Mouse (Mus musculus): ENCODE measurements around the gene Gm44502. TPM values are rescaled to one million over a fixed set of nuclear protein-coding genes. Genes with fewer than 3 reads are reported as not detected.

The Gm44502 gene
- polyA plus RNA-seq, 1 experiment from 2014 or later, result not detected

- Histone ChIP-seq H3K9ac (no peak overlapping the region), H3K27me3 (replicated peaks) (no peaks in the 10 kb centered on the region), H3K9me3 (replicated peaks) (no peaks in the 10 kb centered on the region), H3K27ac (no peak overlapping the region), H3K4me3 (no peak overlapping the region), H3K4me2 (no peak overlapping the region), H3K4me1 (peaks cover 41% of the 10 kb centered on the region), H3K36me3 (peaks cover 28% of the 10 kb centered on the region)
- ATAC-seq, result no peak
- WGBS (ENCODE audit: insufficient replicate concordance), result 85% methylated on average over 10 of the region's 10 CpGs
Measured at GRCm38 (mm10) chr15:89426716-89427115, 2.8 kb downstream of the Gm44502 start.

GRCm38 (mm10) chr15:89425711-89426121 lies 3.8 kb downstream of the Gm44502 start, which contains the start of gene Cpt1b:
Gene Cpt1b (minus strand): TSS chr15:89425863.
- no peak for ATAC-seq
- no peaks in the 10 kb centered on the region for H3K27me3 ChIP-seq (replicated peaks)
- H3K9ac ChIP-seq, result peak within 1 kb of the TSS; percentile 1
- H3K27ac ChIP-seq, result peak within 1 kb of the TSS; percentile 25
- 58% methylated on average over 6 of the region's 6 CpGs for WGBS (ENCODE audit: insufficient replicate concordance)
- H3K9me3 ChIP-seq (replicated peaks), result no peaks in the 10 kb centered on the region
- H3K36me3 ChIP-seq, result peaks cover 28% of the 10 kb centered on the region
- H3K4me3 ChIP-seq, result peak within 1 kb of the TSS; percentile 23
- peaks cover 32% of the 10 kb centered on the region for H3K4me1 ChIP-seq
- H3K4me2 ChIP-seq, result peak within 1 kb of the TSS; percentile 45

- Histone ChIP-seq H3K27me3 (replicated peaks) (no peaks in the 10 kb centered on the region), H3K36me3 (peaks cover 37% of the 10 kb centered on the region), H3K9ac (no peak overlapping the region), H3K27ac (no peak overlapping the region), H3K4me1 (peaks cover 26% of the 10 kb centered on the region), H3K9me3 (replicated peaks) (no peaks in the 10 kb centered on the region), H3K4me3 (no peak overlapping the region), H3K4me2 (no peak overlapping the region)
- no peak for ATAC-seq
- WGBS (ENCODE audit: insufficient replicate concordance), result 74% methylated on average over 8 of the region's 8 CpGs
Measured at GRCm38 (mm10) chr15:89424621-89425020, 4.9 kb downstream of the Gm44502 start.

- Histone ChIP-seq H3K9me3 (replicated peaks) (no peaks in the 10 kb centered on the region), H3K27ac (no peak overlapping the region), H3K9ac (no peak overlapping the region), H3K4me3 (no peak overlapping the region), H3K36me3 (peaks cover 45% of the 10 kb centered on the region), H3K4me2 (no peak overlapping the region), H3K27me3 (replicated peaks) (no peaks in the 10 kb centered on the region), H3K4me1 (peaks cover 14% of the 10 kb centered on the region)
- WGBS (ENCODE audit: insufficient replicate concordance), result 89% methylated on average over 9 of the region's 9 CpGs
- no peak for ATAC-seq
Measured at GRCm38 (mm10) chr15:89421938-89422337, 7.6 kb downstream of the Gm44502 start.

GRCm38 (mm10) chr15:89415282-89415681 lies 14.2 kb downstream of the Gm44502 start:
- no peak overlapping the region for H3K27ac ChIP-seq
- H3K36me3 ChIP-seq, result peaks cover 29% of the 10 kb centered on the region
- ATAC-seq, result no peak
- H3K9ac ChIP-seq, result no peak overlapping the region
- 73% methylated on average over 8 of the region's 8 CpGs for WGBS (ENCODE audit: insufficient replicate concordance)
- no peak overlapping the region for H3K4me3 ChIP-seq
- H3K4me1 ChIP-seq, result no peaks in the 10 kb centered on the region
- H3K9me3 ChIP-seq (replicated peaks), result no peaks in the 10 kb centered on the region
- H3K4me2 ChIP-seq, result no peak overlapping the region
- H3K27me3 ChIP-seq (replicated peaks), result no peaks in the 10 kb centered on the region

GRCm38 (mm10) chr15:89410118-89410517 lies 19.4 kb downstream of the Gm44502 start, which contains the start of gene Syce3:
Gene Syce3 (minus strand): TSS chr15:89410503.
- H3K4me2 ChIP-seq, result no peak within 1 kb of the TSS
- H3K36me3 ChIP-seq, result no peaks in the 10 kb centered on the region
- no peaks in the 10 kb centered on the region for H3K4me1 ChIP-seq
- H3K9ac ChIP-seq, result no peak within 1 kb of the TSS
- peak; percentile 37 for ATAC-seq
- 71% methylated on average over 24 of the region's 24 CpGs for WGBS (ENCODE audit: insufficient replicate concordance)
- 0 out of 2 replicates have a peak, but pooled peaks cover 5% of the 10 kb centered on the region for H3K9me3 ChIP-seq (replicated peaks)
- H3K4me3 ChIP-seq, result no peak within 1 kb of the TSS
- H3K27me3 ChIP-seq (replicated peaks), result no peaks in the 10 kb centered on the region
- H3K27ac ChIP-seq, result no peak within 1 kb of the TSS

- no peak overlapping the region for H3K9ac ChIP-seq
- H3K4me1 ChIP-seq, result no peaks in the 10 kb centered on the region
- no peaks in the 10 kb centered on the region for H3K27me3 ChIP-seq (replicated peaks)
- H3K27ac ChIP-seq, result no peak overlapping the region
- ATAC-seq, result no peak
- H3K4me3 ChIP-seq, result no peak overlapping the region
- H3K36me3 ChIP-seq, result no peaks in the 10 kb centered on the region
- no peak overlapping the region for H3K4me2 ChIP-seq
- 0 out of 2 replicates have a peak, but pooled peaks cover 5% of the 10 kb centered on the region for H3K9me3 ChIP-seq (replicated peaks)
Measured at GRCm38 (mm10) chr15:89406691-89407090, 22.8 kb downstream of the Gm44502 start.

GRCm38 (mm10) chr15:89404831-89405623 lies 24.5 kb downstream of the Gm44502 start:
- Histone ChIP-seq H3K4me2 (no peak overlapping the region), H3K9ac (no peak overlapping the region), H3K4me3 (no peak overlapping the region), H3K36me3 (no peaks in the 10 kb centered on the region), H3K27ac (no peak overlapping the region), H3K4me1 (no peaks in the 10 kb centered on the region), H3K27me3 (replicated peaks) (no peaks in the 10 kb centered on the region), H3K9me3 (replicated peaks) (0 out of 2 replicates have a peak, but pooled peaks cover 5% of the 10 kb centered on the region)
- no peak for ATAC-seq
- 59% methylated on average over 10 of the region's 10 CpGs for WGBS (ENCODE audit: insufficient replicate concordance)

GRCm38 (mm10) chr15:89402471-89402870 lies 27.0 kb downstream of the Gm44502 start:
- Histone ChIP-seq H3K36me3 (no peaks in the 10 kb centered on the region), H3K4me2 (no peak overlapping the region), H3K27ac (no peak overlapping the region), H3K4me3 (no peak overlapping the region), H3K9ac (no peak overlapping the region), H3K4me1 (no peaks in the 10 kb centered on the region), H3K9me3 (replicated peaks) (no peaks in the 10 kb centered on the region), H3K27me3 (replicated peaks) (no peaks in the 10 kb centered on the region)
- 73% methylated on average over 1 of the region's 1 CpGs for WGBS (ENCODE audit: insufficient replicate concordance)
- ATAC-seq, result no peak

GRCm38 (mm10) chr15:89399716-89400115 lies 29.8 kb downstream of the Gm44502 start:
- no peaks in the 10 kb centered on the region for H3K4me1 ChIP-seq
- 6% methylated on average over 1 of the region's 1 CpGs for WGBS (ENCODE audit: insufficient replicate concordance)
- H3K9ac ChIP-seq, result no peak overlapping the region
- H3K36me3 ChIP-seq, result no peaks in the 10 kb centered on the region
- H3K27ac ChIP-seq, result no peak overlapping the region
- H3K4me2 ChIP-seq, result no peak overlapping the region
- no peaks in the 10 kb centered on the region for H3K27me3 ChIP-seq (replicated peaks)
- no peaks in the 10 kb centered on the region for H3K9me3 ChIP-seq (replicated peaks)
- no peak overlapping the region for H3K4me3 ChIP-seq
- ATAC-seq, result no peak

- H3K9me3 ChIP-seq (replicated peaks), result no peaks in the 10 kb centered on the region
- H3K27ac ChIP-seq, result no peak overlapping the region
- no peak for ATAC-seq
- no peaks in the 10 kb centered on the region for H3K27me3 ChIP-seq (replicated peaks)
- no peaks in the 10 kb centered on the region for H3K4me1 ChIP-seq
- no peak overlapping the region for H3K4me2 ChIP-seq
- no peak overlapping the region for H3K9ac ChIP-seq
- no peak overlapping the region for H3K4me3 ChIP-seq
- 69% methylated on average over 2 of the region's 2 CpGs for WGBS (ENCODE audit: insufficient replicate concordance)
- H3K36me3 ChIP-seq, result no peaks in the 10 kb centered on the region
Measured at GRCm38 (mm10) chr15:89398146-89398545, 31.4 kb downstream of the Gm44502 start.

GRCm38 (mm10) chr15:89396883-89397282 lies 32.6 kb downstream of the Gm44502 start:
- Histone ChIP-seq H3K4me3 (no peak overlapping the region), H3K9me3 (replicated peaks) (no peaks in the 10 kb centered on the region), H3K27me3 (replicated peaks) (peaks cover 10% of the 10 kb centered on the region; the same call in 1 of the 2 replicates), H3K9ac (no peak overlapping the region), H3K36me3 (no peaks in the 10 kb centered on the region), H3K4me1 (no peaks in the 10 kb centered on the region), H3K4me2 (no peak overlapping the region), H3K27ac (no peak overlapping the region)
- WGBS (ENCODE audit: insufficient replicate concordance), result 72% methylated on average over 4 of the region's 4 CpGs
- ATAC-seq, result no peak
